Mouse (Mus musculus): ENCODE data around the gene Pdcd2l. TPM values are rescaled to one million over a fixed set of nuclear protein-coding genes. Genes with fewer than 3 reads are reported as not detected.
"Not testable (repeated sequence)": the region's sequence is repeated elsewhere in the genome, so short reads cannot be mapped to it uniquely, and the experiment has no call there.

Gene Pdcd2l
- total and polyA plus RNA-seq, 3 experiments: 27.9 to 51.6 (median 39.5) TPM

DNA sequence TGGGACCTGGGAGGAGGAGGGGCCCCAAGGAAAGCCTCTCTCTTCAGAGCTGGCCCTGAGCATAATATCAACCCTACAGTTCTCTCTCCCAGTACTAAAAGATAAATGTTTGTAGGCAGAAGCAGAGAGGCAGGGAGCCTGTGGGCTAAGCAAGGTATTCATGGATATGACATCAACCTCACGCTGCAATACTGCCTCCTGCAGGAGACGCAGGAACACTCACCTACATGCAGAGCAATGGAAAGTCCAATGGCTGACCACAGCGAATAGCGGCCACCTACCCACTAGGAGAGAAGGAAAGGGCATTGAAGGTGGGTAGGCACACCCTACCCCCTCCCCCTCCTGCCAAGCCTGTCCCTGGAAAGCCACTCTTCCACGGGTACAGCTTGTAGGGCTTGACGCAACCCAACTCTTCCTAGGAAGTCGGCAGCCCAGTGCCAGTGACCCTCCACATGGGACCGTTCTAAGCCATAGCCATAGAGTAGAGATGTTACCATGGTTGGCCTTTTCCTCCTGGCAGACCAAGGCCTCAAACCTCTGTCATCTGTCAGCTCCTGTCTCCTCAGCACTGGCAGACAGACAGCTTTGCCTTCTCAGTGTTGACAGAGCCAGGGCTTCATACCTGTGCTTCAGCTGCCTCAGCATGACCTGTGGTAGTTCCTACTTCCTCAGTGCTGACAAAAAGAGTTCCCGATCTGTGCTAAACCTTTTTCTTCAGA lies 11.7 kb upstream of the Pdcd2l start:
- DNase-seq (ENCODE audit: extremely low read depth): peak; percentile 24
- Histone ChIP-seq H3K4me3 (replicated peaks in 1 of 3; ENCODE audit: low read depth in 2 of 3, low read length in 2 of 3, poor library complexity in 1 of 3) (no peak overlapping the region), H3K27ac (ENCODE audit: insufficient read depth, low read depth) (no peak overlapping the region), H3K27me3 (replicated peaks) (no peaks in the 10 kb centered on the region), H3K79me2 (replicated peaks; ENCODE audit: control insufficient read depth, extremely low read depth, insufficient read depth, poor library complexity, severe bottlenecking) (no peaks in the 10 kb centered on the region), H3K4me2 (ENCODE audit: insufficient read depth, low read depth, poor library complexity, severe bottlenecking) (no peak overlapping the region), H3K4me1 (ENCODE audit: control insufficient read depth in 1 of 2, insufficient read depth in 2 of 2) (peaks cover 2 to 12% of the 10 kb centered on the region in 2 experiments; a peak in 2 of 4 replicates), H3K9me3 (replicated peaks; ENCODE audit: low read length) (no peaks in the 10 kb centered on the region), H3K9ac (ENCODE audit: insufficient read depth, low read depth) (no peak overlapping the region), H3K36me3 (replicated peaks in 1 of 2; ENCODE audit: control insufficient read depth in 1 of 2, insufficient read depth in 1 of 2, low read length in 1 of 2) (peaks cover 91 to 100% of the 10 kb centered on the region in 2 experiments)
- dilution Hi-C loops (cut with MboI; ENCODE audit: extremely low pct_ligation_motif_present, extremely low pct_unique_long_range_greater_than_20kb, low sequenced_read_pairs): no loop called here
- no peak for TF ChIP-seq ZNF384 (IDR thresholded peaks at IDR 0.05; ENCODE audit: low read depth, low read length)
- TF ChIP-seq NELFE (IDR thresholded peaks at IDR 0.05; ENCODE audit: low read depth, low read length): no peak
- TF ChIP-seq POLR2A (IDR thresholded peaks at IDR 0.05; ENCODE audit: low read depth, low read length): 0 out of 2 replicates have a peak, but pooled peaks have one; percentile 7
- peak; percentile 15 to 32; a peak in 2 of 4 replicates for TF ChIP-seq CTCF (conservative IDR thresholded peaks at IDR 0.05 in 1 of 2, IDR thresholded peaks at IDR 0.05 in 1 of 2; ENCODE audit: low read depth in 2 of 2, low read length in 2 of 2)
- in situ Hi-C loops (cut with MboI; ENCODE audit: low pct_ligation_motif_present, low pct_unique_long_range_greater_than_20kb, low sequenced_read_pairs): no loop called here

DNA sequence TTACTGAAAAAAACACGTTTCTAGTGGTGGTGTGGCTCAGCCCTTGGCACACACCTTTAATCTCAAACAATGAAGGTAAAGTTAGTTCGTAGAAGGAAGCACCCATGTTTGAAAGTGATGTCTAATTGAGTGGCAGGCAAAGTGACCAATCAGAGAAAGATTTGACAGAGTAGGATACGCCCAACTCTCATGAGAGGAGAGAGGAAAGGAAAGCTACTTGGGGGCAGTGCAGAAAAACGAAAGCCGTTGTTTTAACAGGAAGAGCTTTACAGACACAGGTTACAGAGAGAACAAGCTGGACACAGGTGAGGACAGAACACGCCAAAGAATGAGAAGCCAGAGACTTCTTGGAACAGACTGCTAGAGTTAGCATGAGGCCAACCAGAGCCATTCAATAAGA lies 9.9 kb upstream of the Pdcd2l start:
- Histone ChIP-seq H3K4me1 (ENCODE audit: control insufficient read depth in 1 of 2, insufficient read depth in 2 of 2) (peaks cover 2 to 12% of the 10 kb centered on the region in 2 experiments; a peak in 2 of 4 replicates), H3K27me3 (replicated peaks) (no peaks in the 10 kb centered on the region), H3K79me2 (replicated peaks; ENCODE audit: control insufficient read depth, extremely low read depth, insufficient read depth, poor library complexity, severe bottlenecking) (no peaks in the 10 kb centered on the region), H3K9ac (ENCODE audit: insufficient read depth, low read depth) (no peak overlapping the region), H3K9me3 (replicated peaks; ENCODE audit: low read length) (no peaks in the 10 kb centered on the region), H3K4me2 (ENCODE audit: insufficient read depth, low read depth, poor library complexity, severe bottlenecking) (no peak overlapping the region), H3K27ac (ENCODE audit: insufficient read depth, low read depth) (no peak overlapping the region), H3K36me3 (replicated peaks in 1 of 2; ENCODE audit: control insufficient read depth in 1 of 2, insufficient read depth in 1 of 2, low read length in 1 of 2) (peaks cover 91 to 96% of the 10 kb centered on the region in 2 experiments), H3K4me3 (replicated peaks in 1 of 3; ENCODE audit: low read depth in 2 of 3, low read length in 2 of 3, poor library complexity in 1 of 3) (no peak overlapping the region)
- DNase-seq (ENCODE audit: extremely low read depth): no peak
- in situ Hi-C loops (cut with MboI; ENCODE audit: low pct_ligation_motif_present, low pct_unique_long_range_greater_than_20kb, low sequenced_read_pairs): no loop called here
- TF ChIP-seq MYC (IDR thresholded peaks at IDR 0.05; ENCODE audit: low read depth, low read length) (no peak), NELFE (IDR thresholded peaks at IDR 0.05; ENCODE audit: low read depth, low read length) (no peak), MAZ (IDR thresholded peaks at IDR 0.05; ENCODE audit: low read depth, low read length) (no peak), POLR2A (IDR thresholded peaks at IDR 0.05; ENCODE audit: low read depth, low read length) (no peak), GABPA (IDR thresholded peaks at IDR 0.05; ENCODE audit: insufficient replicate concordance, low read depth, low read length) (no peak), MXI1 (IDR thresholded peaks at IDR 0.05; ENCODE audit: low read depth, low read length) (no peak), SIN3A (IDR thresholded peaks at IDR 0.05; ENCODE audit: low read length) (no peak), POLR2AphosphoS2 (IDR thresholded peaks at IDR 0.05; ENCODE audit: low read depth, low read length) (no peak), USF1 (IDR thresholded peaks at IDR 0.05; ENCODE audit: low read depth, low read length) (no peak), TBP (conservative IDR thresholded peaks at IDR 0.05; ENCODE audit: low read depth, low read length) (no peak), ZKSCAN1 (IDR thresholded peaks at IDR 0.05; ENCODE audit: borderline replicate concordance, low read depth, low read length) (no peak), UBTF (IDR thresholded peaks at IDR 0.05; ENCODE audit: low read depth, low read length) (no peak)
- dilution Hi-C loops (cut with MboI; ENCODE audit: extremely low pct_ligation_motif_present, extremely low pct_unique_long_range_greater_than_20kb, low sequenced_read_pairs): no loop called here

- H3K27me3 ChIP-seq (replicated peaks); in situ Hi-C loops (cut with MboI; ENCODE audit: low pct_ligation_motif_present, low pct_unique_long_range_greater_than_20kb, low sequenced_read_pairs); H3K9ac ChIP-seq (ENCODE audit: insufficient read depth, low read depth); H3K27ac ChIP-seq (ENCODE audit: insufficient read depth, low read depth); DNase-seq (ENCODE audit: extremely low read depth); dilution Hi-C loops (cut with MboI; ENCODE audit: extremely low pct_ligation_motif_present, extremely low pct_unique_long_range_greater_than_20kb, low sequenced_read_pairs); H3K9me3 ChIP-seq (replicated peaks; ENCODE audit: low read length); H3K4me2 ChIP-seq (ENCODE audit: insufficient read depth, low read depth, poor library complexity, severe bottlenecking); H3K4me3 ChIP-seq (replicated peaks in 1 of 3; ENCODE audit: low read depth in 2 of 3, low read length in 2 of 3, poor library complexity in 1 of 3); H3K79me2 ChIP-seq (replicated peaks; ENCODE audit: control insufficient read depth, extremely low read depth, insufficient read depth, poor library complexity, severe bottlenecking); H3K4me1 ChIP-seq (ENCODE audit: control insufficient read depth in 1 of 2, insufficient read depth in 2 of 2): not testable (repeated sequence)
- peaks cover 61 to 65% of the 10 kb centered on the region in 2 experiments for H3K36me3 ChIP-seq (replicated peaks in 1 of 2; ENCODE audit: control insufficient read depth in 1 of 2, insufficient read depth in 1 of 2, low read length in 1 of 2)
Observed at GRCm38 (mm10) chr7:34202147-34202546, 5.7 kb upstream of the Pdcd2l start.

Data from CH12.LX (cell line).